Mouse (Mus musculus) kidney, postnatal 4 days (tissue): ENCODE data around the gene Slc13a3.

Experiments used
- DNase-seq, 2 experiments: peaks; one replicate each; pipeline ENCODE4 v3.0.0; 2021; ENCODE audit warnings: mixed read lengths in 2 of 2

Gene Slc13a3

DNA sequence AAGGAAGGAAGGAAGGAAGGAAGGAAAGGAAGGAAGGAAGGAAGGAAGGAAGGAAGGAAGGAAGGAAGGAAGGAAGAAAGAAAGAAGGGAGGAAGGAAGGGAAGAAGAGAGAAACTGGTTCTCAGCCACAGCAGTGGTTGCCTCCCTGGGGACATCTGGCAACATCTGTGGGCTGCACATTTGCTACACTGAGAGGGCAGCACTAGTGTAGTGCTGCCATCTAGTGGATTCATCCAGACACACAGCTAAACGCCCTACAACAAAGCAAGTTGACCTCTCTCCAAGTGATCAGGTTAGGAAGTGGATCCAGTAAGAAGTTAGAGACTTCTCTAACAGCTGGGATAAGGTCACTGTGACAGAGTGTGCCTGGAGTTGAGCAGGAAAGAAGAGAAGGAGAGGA, 112.2 kb downstream of the Slc13a3 start:
- DNase-seq: peak; percentile 71 to 80
